Mouse (Mus musculus) neural tube, embryonic 14.5 days (tissue): Measurements from ENCODE around the gene Kbtbd12. TPM values are rescaled to one million over a fixed set of nuclear protein-coding genes. Genes with fewer than 3 reads are reported as not detected.

Source experiments
- ATAC-seq: fragments of 200-750 bp; cut with Nextera tagmentation; 2 replicates; pipeline ENCODE4 v1.8.0; 2017; ENCODE audit warnings: low read depth, mild to moderate bottlenecking, moderate TSS enrichment, moderate library complexity
- H3K27ac ChIP-seq: fragments of 300-500 bp; sonication (generic); 2 replicates; pipeline ENCODE4 v1.5.1; 2014; ENCODE audit warnings: low read depth, mild to moderate bottlenecking, control low read depth, low read length, moderate library complexity, mixed read lengths
- H3K27me3 ChIP-seq: fragments of 300-500 bp; sonication (generic); 2 replicates; pipeline ENCODE4 v1.6.1; 2014; ENCODE audit warnings: low read length; ENCODE audit not compliant: control insufficient read depth, insufficient read depth
- H3K36me3 ChIP-seq: fragments of 300-500 bp; sonication (generic); 2 replicates; pipeline ENCODE4 v1.6.1; 2014; ENCODE audit warnings: low read length, mixed read lengths; ENCODE audit not compliant: control insufficient read depth, insufficient read depth
- H3K4me1 ChIP-seq: fragments of 300-500 bp; sonication (generic); 2 replicates; pipeline ENCODE4 v1.6.1; 2014; ENCODE audit warnings: low read length; ENCODE audit not compliant: control insufficient read depth, insufficient read depth
- H3K4me2 ChIP-seq: fragments of 300-500 bp; sonication (generic); 2 replicates; pipeline ENCODE4 v1.6.1; 2014; ENCODE audit warnings: mild to moderate bottlenecking, low read depth, low read length, control low read depth
- H3K4me3 ChIP-seq: fragments of 300-500 bp; sonication (generic); 2 replicates; pipeline ENCODE4 v1.5.1; 2014; ENCODE audit warnings: low read depth, low read length, control low read depth, mixed read lengths
- H3K9ac ChIP-seq: fragments of 300-500 bp; sonication (generic); replicated peaks from 2 replicates; pipeline ENCODE4 v1.6.1; 2014; ENCODE audit warnings: low read depth, mild to moderate bottlenecking, control low read depth, low read length, mixed read lengths
- H3K9me3 ChIP-seq: fragments of 300-500 bp; sonication (generic); 2 replicates; pipeline ENCODE4 v1.6.1; 2016; ENCODE audit warnings: low read length; ENCODE audit not compliant: control insufficient read depth
- WGBS: fragments of 180-500 bp; shearing (Covaris S2); extraction: QIAGEN DNeasy Blood & Tissue Kit; methylation state at CpG from one replicate; pipeline ENCODE4 v1.1.7; 2014; 5-methylcytosine and 5-hydroxymethylcytosine counted together
- polyA plus RNA-seq: library from polyadenylated mRNA; unstranded; fragments of >200 nt; fragmentation: Nextera tagmentation; extraction: Ambion mirVana; gene quantifications from 2 replicates; pipeline ENCODE4 v1.2.1, GENCODE M21; 2014

Kbtbd12 gene
- polyA plus RNA-seq, 1 experiment from 2014 or later = 0.55 TPM

DNA sequence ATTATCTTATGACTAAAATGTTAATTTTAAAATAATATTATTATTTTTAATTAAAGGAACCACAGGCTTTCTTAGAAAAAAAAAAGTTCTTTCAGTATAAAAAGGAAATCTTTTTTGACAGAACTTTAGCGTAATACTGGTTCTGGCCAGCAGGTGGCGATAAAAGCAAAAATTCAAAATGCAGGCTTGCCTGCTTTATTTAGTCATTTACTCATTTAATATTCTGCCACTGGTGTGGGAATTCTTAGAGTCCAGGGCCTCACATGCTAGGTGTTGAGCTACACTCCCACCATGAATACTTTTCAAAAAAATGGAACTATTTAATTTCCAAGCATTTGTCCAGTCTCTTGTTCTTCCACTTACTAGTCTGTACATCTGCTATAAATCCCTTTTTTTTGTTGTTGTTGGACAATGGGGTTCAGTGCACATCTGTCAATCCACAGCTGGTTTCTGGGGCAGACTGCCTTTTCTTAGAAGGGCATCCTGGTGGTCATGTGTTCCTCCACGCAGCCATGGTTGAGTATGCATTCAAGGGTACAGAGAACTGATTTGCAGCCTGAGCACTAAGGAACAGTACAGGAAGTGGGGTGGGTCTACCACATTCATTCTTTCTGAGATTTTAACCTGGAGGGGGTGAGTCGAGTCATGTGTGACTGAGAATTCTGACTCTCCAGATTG, 88.5 kb downstream of the Kbtbd12 start:
- no peak overlapping the region for H3K4me2 ChIP-seq
- no peaks in the 10 kb centered on the region for H3K4me1 ChIP-seq
- H3K9ac ChIP-seq = no peak overlapping the region
- H3K9me3 ChIP-seq = no peaks in the 10 kb centered on the region
- no peaks in the 10 kb centered on the region for H3K27me3 ChIP-seq
- no peak overlapping the region for H3K27ac ChIP-seq
- no peaks in the 10 kb centered on the region for H3K36me3 ChIP-seq
- ATAC-seq = no peak; the same call in 1 of the 2 replicates
- no peak overlapping the region for H3K4me3 ChIP-seq
- 30% methylated on average over 4 of the region's 4 CpGs for WGBS

DNA sequence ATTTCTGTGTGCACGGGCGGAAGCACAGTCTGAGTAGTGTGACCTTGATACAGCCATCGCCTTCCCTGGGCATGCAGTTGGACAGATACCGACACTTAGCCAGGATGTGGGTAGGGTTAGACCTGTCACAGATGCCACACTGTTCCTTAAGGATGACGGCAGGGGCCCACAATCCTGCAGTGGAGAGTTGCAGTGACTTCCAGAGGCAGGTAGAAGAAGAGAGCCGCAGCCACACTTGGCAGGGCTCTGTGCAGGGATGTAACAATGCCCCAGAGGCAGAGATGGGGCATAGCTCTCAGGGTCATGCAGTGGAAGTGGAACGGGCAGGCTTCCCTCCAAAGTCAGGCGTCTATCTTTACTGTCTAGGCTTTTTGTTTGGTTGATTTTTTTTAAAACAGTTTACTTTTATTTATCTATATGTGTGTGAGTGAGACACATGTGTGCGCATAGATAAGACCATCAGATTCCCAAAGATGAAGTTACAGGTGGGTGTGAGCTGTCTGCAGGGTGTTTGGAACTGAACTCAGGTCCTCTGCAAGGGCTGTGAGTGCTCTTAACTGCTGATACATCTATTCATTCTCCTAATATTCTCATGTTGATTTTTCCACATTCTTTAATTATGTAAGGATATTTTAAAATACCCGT, 89.2 kb downstream of the Kbtbd12 start:
- Histone ChIP-seq H3K27me3 (no peaks in the 10 kb centered on the region), H3K9ac (no peak overlapping the region), H3K9me3 (no peaks in the 10 kb centered on the region), H3K4me2 (no peak overlapping the region), H3K4me3 (no peak overlapping the region), H3K27ac (no peak overlapping the region), H3K4me1 (no peaks in the 10 kb centered on the region), H3K36me3 (no peaks in the 10 kb centered on the region)
- WGBS = 88% methylated on average over 10 of the region's 10 CpGs
- ATAC-seq = no peak

DNA sequence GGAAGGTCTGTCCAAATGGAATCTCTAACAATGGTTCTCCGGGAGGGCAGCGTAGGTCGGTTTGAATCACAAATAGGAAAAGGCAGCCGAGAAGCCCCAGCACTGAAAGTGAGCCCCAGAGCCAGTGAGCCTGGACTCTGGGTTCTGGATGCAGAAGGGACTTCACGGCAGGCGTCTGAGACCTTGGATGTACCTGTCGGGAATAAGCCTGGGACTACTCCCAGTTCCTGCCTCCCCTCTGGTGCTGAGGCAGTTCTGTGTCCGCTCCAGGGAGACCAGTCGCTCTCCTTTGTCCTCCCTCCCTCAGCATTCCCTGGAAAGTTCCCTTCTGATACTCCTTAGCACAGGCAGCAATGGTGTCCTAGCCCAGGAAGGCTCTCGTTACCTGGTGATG, 92.4 kb downstream of the Kbtbd12 start:
- no peak overlapping the region for H3K27ac ChIP-seq
- H3K9ac ChIP-seq = no peak overlapping the region
- 24% methylated on average over 10 of the region's 10 CpGs for WGBS
- no peaks in the 10 kb centered on the region for H3K9me3 ChIP-seq
- no peak overlapping the region for H3K4me3 ChIP-seq
- no peaks in the 10 kb centered on the region for H3K36me3 ChIP-seq
- no peak overlapping the region for H3K4me2 ChIP-seq
- ATAC-seq = no peak
- no peaks in the 10 kb centered on the region for H3K27me3 ChIP-seq
- H3K4me1 ChIP-seq = no peaks in the 10 kb centered on the region

- no peaks in the 10 kb centered on the region for H3K4me1 ChIP-seq
- no peak overlapping the region for H3K9ac ChIP-seq
- no peak overlapping the region for H3K4me3 ChIP-seq
- ATAC-seq = no peak
- 34% methylated on average over 11 of the region's 11 CpGs for WGBS
- no peaks in the 10 kb centered on the region for H3K27me3 ChIP-seq
- no peaks in the 10 kb centered on the region for H3K9me3 ChIP-seq
- no peaks in the 10 kb centered on the region for H3K36me3 ChIP-seq
- H3K27ac ChIP-seq = no peak overlapping the region
- H3K4me2 ChIP-seq = no peak overlapping the region
Observed at GRCm38 (mm10) chr6:88544644-88545396, 92.9 kb downstream of the Kbtbd12 start.

DNA sequence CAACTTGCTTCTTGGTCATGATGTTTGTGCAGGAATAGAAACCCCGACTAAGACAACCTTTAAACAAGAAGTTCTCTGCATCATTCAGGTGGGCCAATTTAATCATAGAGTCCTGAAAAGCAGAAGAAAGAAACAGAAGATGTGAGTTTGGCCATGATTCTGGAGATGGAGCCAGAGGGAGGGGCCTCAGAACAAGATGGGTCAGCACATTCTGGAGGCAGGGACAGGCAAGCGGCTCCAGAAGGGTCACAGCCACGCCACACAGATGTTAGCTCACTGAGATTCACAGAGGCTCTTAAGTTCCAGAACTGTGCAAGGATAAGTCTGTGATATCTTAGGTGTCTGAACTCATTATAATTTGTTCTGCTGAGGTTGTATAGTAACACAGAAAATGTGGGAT, 93.5 kb downstream of the Kbtbd12 start:
- H3K4me1 ChIP-seq = no peaks in the 10 kb centered on the region
- no peak overlapping the region for H3K4me3 ChIP-seq
- ATAC-seq = no peak
- no peaks in the 10 kb centered on the region for H3K27me3 ChIP-seq
- no peak overlapping the region for H3K9ac ChIP-seq
- H3K9me3 ChIP-seq = no peaks in the 10 kb centered on the region
- no peak overlapping the region for H3K4me2 ChIP-seq
- 83% methylated on average over 3 of the region's 3 CpGs for WGBS
- H3K36me3 ChIP-seq = no peaks in the 10 kb centered on the region
- H3K27ac ChIP-seq = no peak overlapping the region

GRCm38 (mm10) chr6:88540093-88540755, 97.5 kb downstream of the Kbtbd12 start:
- Histone ChIP-seq H3K4me3 (no peak overlapping the region), H3K9me3 (no peaks in the 10 kb centered on the region), H3K9ac (no peak overlapping the region), H3K4me1 (no peaks in the 10 kb centered on the region), H3K4me2 (no peak overlapping the region), H3K27ac (no peak overlapping the region), H3K27me3 (no peaks in the 10 kb centered on the region), H3K36me3 (no peaks in the 10 kb centered on the region)
- no peak for ATAC-seq
- WGBS = 74% methylated on average over 2 of the region's 2 CpGs

DNA sequence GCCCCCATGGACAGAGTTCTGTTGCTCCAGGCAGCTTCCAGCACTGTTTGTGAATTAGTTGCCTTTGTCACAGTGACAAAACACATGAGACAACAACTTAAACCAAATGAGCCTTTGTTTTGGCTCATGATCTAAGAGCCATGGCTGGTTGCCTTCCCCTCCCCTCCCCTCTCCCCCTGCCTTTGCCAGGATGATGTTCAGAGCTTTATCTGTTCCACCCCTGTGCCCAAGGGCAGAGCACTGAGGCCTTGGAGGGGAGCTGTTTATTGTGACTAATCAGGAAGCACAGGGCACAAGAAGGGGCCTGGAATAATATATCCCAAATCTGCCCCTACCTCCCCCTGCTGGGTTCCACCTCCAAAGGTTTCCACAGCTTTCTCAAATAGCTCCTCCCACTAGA, 107.4 kb downstream of the Kbtbd12 start:
- H3K4me3 ChIP-seq = no peak overlapping the region
- H3K4me1 ChIP-seq = no peaks in the 10 kb centered on the region
- no peak overlapping the region for H3K27ac ChIP-seq
- H3K9ac ChIP-seq = no peak overlapping the region
- H3K4me2 ChIP-seq = no peak overlapping the region
- no peak for ATAC-seq
- H3K36me3 ChIP-seq = no peaks in the 10 kb centered on the region
- H3K27me3 ChIP-seq = no peaks in the 10 kb centered on the region
- H3K9me3 ChIP-seq = no peaks in the 10 kb centered on the region

GRCm38 (mm10) chr6:88524056-88524455, 113.7 kb downstream of the Kbtbd12 start:
- ATAC-seq = no peak
- Histone ChIP-seq H3K9me3 (no peaks in the 10 kb centered on the region), H3K4me1 (peaks cover 6% of the 10 kb centered on the region; the same call in 1 of the 2 replicates), H3K27ac (no peak overlapping the region), H3K4me3 (no peak overlapping the region), H3K27me3 (no peaks in the 10 kb centered on the region), H3K9ac (no peak overlapping the region), H3K36me3 (no peaks in the 10 kb centered on the region), H3K4me2 (no peak overlapping the region)
- WGBS = 89% methylated on average over 4 of the region's 4 CpGs

GRCm38 (mm10) chr6:88523451-88523850, 114.3 kb downstream of the Kbtbd12 start:
- 86% methylated on average over 3 of the region's 3 CpGs for WGBS
- Histone ChIP-seq H3K9me3 (no peaks in the 10 kb centered on the region), H3K4me2 (no peak overlapping the region), H3K9ac (no peak overlapping the region), H3K4me1 (peaks cover 6% of the 10 kb centered on the region; the same call in 1 of the 2 replicates), H3K27me3 (no peaks in the 10 kb centered on the region), H3K4me3 (no peak overlapping the region), H3K27ac (no peak overlapping the region), H3K36me3 (no peaks in the 10 kb centered on the region)
- ATAC-seq = no peak
